Mouse (Mus musculus): ENCODE data around the gene Wwox.

DNA sequence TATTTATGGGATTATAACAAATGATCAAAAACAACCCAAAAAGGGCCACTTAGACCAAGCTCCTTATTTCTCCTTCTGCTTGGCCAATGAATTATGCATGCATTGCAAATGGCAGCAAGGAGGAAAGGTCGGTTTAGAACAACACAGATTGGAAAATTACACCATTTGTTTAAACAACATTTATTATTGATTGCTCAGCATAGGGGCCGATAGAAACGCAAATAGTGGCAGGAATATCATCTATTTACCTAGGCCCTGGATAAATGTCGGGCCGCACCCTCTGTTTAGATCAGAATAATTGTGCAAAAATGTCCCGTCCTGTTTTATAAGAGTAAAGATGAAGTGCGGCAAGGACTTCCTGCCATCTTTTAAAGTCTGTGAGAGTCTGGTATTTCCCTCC is 123.9 kb downstream of the Wwox start:
- TF ChIP-seq POLR2A (IDR thresholded peaks at IDR 0.05; ENCODE audit: control insufficient read depth in 1 of 2, insufficient read depth in 1 of 2, low read depth in 1 of 2, low read length in 2 of 2, poor library complexity in 1 of 2) = no peak
- no peak for TF ChIP-seq GATA1 (IDR thresholded peaks at IDR 0.05; ENCODE audit: low read depth, low read length)
- TF ChIP-seq HCFC1 (IDR thresholded peaks at IDR 0.05; ENCODE audit: low read depth, low read length) = no peak
- TF ChIP-seq MAX (IDR thresholded peaks at IDR 0.05; ENCODE audit: low read length) = no peak
- TF ChIP-seq CTCF (IDR thresholded peaks at IDR 0.05 in 2 of 3, conservative IDR thresholded peaks at IDR 0.05 in 1 of 3; ENCODE audit: control insufficient read depth in 1 of 3, insufficient read depth in 1 of 3, low read depth in 2 of 3, low read length in 3 of 3, poor library complexity in 1 of 3, severe bottlenecking in 1 of 3) = no peak
